Mouse (Mus musculus) liver, adult 2 months (tissue): ENCODE measurements around the gene Hist1h3d. TPM values are rescaled to one million over a fixed set of nuclear protein-coding genes. Genes with fewer than 3 reads are reported as not detected.
"Not testable (repeated sequence)": the region's sequence is repeated elsewhere in the genome, so short reads cannot be mapped to it uniquely, and the experiment has no call there.

Experiments used
- DNase-seq: peaks from one replicate; pipeline ENCODE4 v3.0.0-alpha.2; 2011; ENCODE audit warnings: low read depth, low spot score; ENCODE audit errors: extremely low read depth
- H3K27ac ChIP-seq: fragments of 200-500 bp; replicated peaks from 2 replicates; pipeline ENCODE4 v1.5.1; 2012; ENCODE audit warnings: low read depth, mild to moderate bottlenecking, control low read depth, inconsistent platforms, low read length; ENCODE audit not compliant: insufficient read depth
- H3K27me3 ChIP-seq: fragments of 200-500 bp; 2 replicates; pipeline ENCODE4 v1.6.1; 2012; ENCODE audit warnings: mild to moderate bottlenecking, moderate library complexity, low read length, inconsistent platforms; ENCODE audit not compliant: control insufficient read depth, insufficient read depth
- H3K36me3 ChIP-seq: fragments of 200-500 bp; 2 replicates; pipeline ENCODE4 v1.6.1; 2012; ENCODE audit warnings: low read length, inconsistent platforms; ENCODE audit not compliant: control insufficient read depth, insufficient read depth
- H3K4me1 ChIP-seq: fragments of 200-500 bp; 2 replicates; pipeline ENCODE4 v1.6.1; 2011; ENCODE audit warnings: low read length; ENCODE audit not compliant: control insufficient read depth, insufficient read depth
- H3K4me3 ChIP-seq: fragments of 200-500 bp; 2 replicates; pipeline ENCODE4 v1.5.1; 2011; ENCODE audit warnings: low read depth, mild to moderate bottlenecking, control low read depth, low read length, moderate library complexity; ENCODE audit not compliant: insufficient read depth
- H3K79me2 ChIP-seq: fragments of 200-500 bp; 2 replicates; pipeline ENCODE4 v1.6.1; 2012; ENCODE audit warnings: inconsistent platforms, mild to moderate bottlenecking, low read length, moderate library complexity; ENCODE audit not compliant: control insufficient read depth, insufficient read depth
- H3K9ac ChIP-seq: fragments of 200-500 bp; 2 replicates; pipeline ENCODE4 v1.6.1; 2012; ENCODE audit warnings: low read depth, mild to moderate bottlenecking, control low read depth, inconsistent platforms, low read length
- CTCF ChIP-seq: fragments of 200-500 bp; IDR thresholded peaks from 2 replicates; pipeline ENCODE4 v1.5.1; 2011; ENCODE audit warnings: low read depth, low read length, control low read depth
- POLR2A ChIP-seq: fragments of 200-500 bp; IDR thresholded peaks from 2 replicates; pipeline ENCODE4 v1.6.1; 2011; ENCODE audit warnings: low read length, control low read depth; ENCODE audit not compliant: insufficient read depth; ENCODE audit errors: extremely low read depth
- WGBS: fragments of 180-500 bp; shearing (Covaris S2); methylation state at CpG from one replicate; pipeline ENCODE4 v1.1.7; 2018; 5-methylcytosine and 5-hydroxymethylcytosine counted together
- polyA plus RNA-seq: library from polyadenylated mRNA; depleted of rRNA; stranded (reverse); fragments of >200 nt; gene quantifications from 2 replicates; pipeline ENCODE4 v1.2.3, GENCODE M21; 2012
- total RNA-seq: library from RNA; depleted of rRNA; stranded (reverse); fragments of >200 nt; gene quantifications from 2 replicates; pipeline ENCODE4 v1.2.3, GENCODE M21; 2014

Gene Hist1h3d
- total and polyA plus RNA-seq, 2 experiments = 0.48 to 3.4 TPM

- TF ChIP-seq POLR2A = no peak
- no peak for TF ChIP-seq CTCF
- WGBS = 87% methylated on average over 5 of the region's 5 CpGs
- Histone ChIP-seq H3K4me1 (peaks cover 1% of the 10 kb centered on the region; the same call in 1 of the 2 replicates), H3K27me3 (no peaks in the 10 kb centered on the region), H3K79me2 (no peaks in the 10 kb centered on the region), H3K36me3 (no peaks in the 10 kb centered on the region), H3K4me3 (no peak overlapping the region), H3K9ac (no peak overlapping the region), H3K27ac (no peak overlapping the region)
- DNase-seq = no peak
Observed at GRCm38 (mm10) chr13:23546694-23547093, 28.9 kb upstream of the Hist1h3d start.

GRCm38 (mm10) chr13:23550761-23551145, 24.8 kb upstream of the Hist1h3d start:
- Histone ChIP-seq H3K79me2 (no peaks in the 10 kb centered on the region), H3K4me3 (peak overlapping the region; percentile 63; the same call in 1 of the 2 replicates), H3K27ac (no peak overlapping the region), H3K9ac (no peak overlapping the region), H3K27me3 (no peaks in the 10 kb centered on the region), H3K4me1 (no peaks in the 10 kb centered on the region; the same call in 1 of the 2 replicates), H3K36me3 (no peaks in the 10 kb centered on the region)
- WGBS = 11% methylated on average over 3 of the region's 3 CpGs
- DNase-seq = peak; percentile 23
- TF ChIP-seq CTCF (no peak), POLR2A (no peak)

GRCm38 (mm10) chr13:23551146-23551834, 24.3 kb upstream of the Hist1h3d start, which contains the start of gene Hist1h4f:
TSS of gene Hist1h4f (minus strand) at chr13:23551648.
- H3K36me3 ChIP-seq, H3K4me1 ChIP-seq, H3K27me3 ChIP-seq, H3K27ac ChIP-seq, H3K79me2 ChIP-seq: not testable (repeated sequence)
- under 1% methylated on average over 47 of the region's 47 CpGs for WGBS
- Histone ChIP-seq H3K4me3 (peak within 1 kb of the TSS; percentile 63), H3K9ac (peak within 1 kb of the TSS; percentile 54)
- TF ChIP-seq CTCF (0 out of 2 replicates have a peak, but pooled peaks have one; percentile 7), POLR2A (peak; percentile 64)
- DNase-seq = peak; percentile 76

GRCm38 (mm10) chr13:23551931-23552914, 23.3 kb upstream of the Hist1h3d start:
- no peak for TF ChIP-seq CTCF
- no peak for TF ChIP-seq POLR2A
- Histone ChIP-seq H3K4me3 (no peak overlapping the region), H3K9ac (no peak overlapping the region), H3K36me3 (no peaks in the 10 kb centered on the region), H3K27me3 (no peaks in the 10 kb centered on the region), H3K79me2 (no peaks in the 10 kb centered on the region), H3K4me1 (no peaks in the 10 kb centered on the region; the same call in 1 of the 2 replicates), H3K27ac (no peak overlapping the region)
- no peak for DNase-seq
- 44% methylated on average over 8 of the region's 8 CpGs for WGBS

GRCm38 (mm10) chr13:23552962-23553361, 22.6 kb upstream of the Hist1h3d start, which contains the start of gene Hist1h1d:
TSS of gene Hist1h1d (plus strand) at chr13:23553262.
- no peaks in the 10 kb centered on the region; the same call in 1 of the 2 replicates for H3K4me1 ChIP-seq
- TF ChIP-seq POLR2A (no peak), CTCF (no peak)
- DNase-seq = no peak
- H3K27me3 ChIP-seq = no peaks in the 10 kb centered on the region
- H3K36me3 ChIP-seq = no peaks in the 10 kb centered on the region
- no peak within 1 kb of the TSS for H3K9ac ChIP-seq
- H3K27ac ChIP-seq = no peak within 1 kb of the TSS
- no peaks in the 10 kb centered on the region for H3K79me2 ChIP-seq
- no peak within 1 kb of the TSS for H3K4me3 ChIP-seq
